Comparison of ENCODE assay signal across 1 mouse cellular context in the genomic region with DNA sequence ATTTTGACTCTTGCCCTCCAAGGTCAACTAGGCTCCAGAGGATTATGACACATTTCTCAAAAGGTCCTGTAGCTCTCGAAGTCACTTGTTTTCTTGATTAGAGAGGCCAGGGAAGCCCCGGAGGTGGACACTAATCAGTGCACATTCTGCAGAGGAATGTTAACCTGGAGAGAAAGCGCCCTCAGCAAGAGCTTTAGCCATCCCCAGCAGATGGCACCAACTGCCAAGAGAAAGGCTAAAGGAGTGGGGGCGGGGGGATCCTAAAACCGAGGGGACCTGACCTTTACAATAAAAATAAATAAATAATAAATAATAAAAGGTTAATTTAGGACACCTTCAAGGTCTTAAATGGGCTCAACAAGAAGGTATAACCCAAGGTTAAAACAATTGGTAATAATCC.
TF ChIP-seq lines count a peak whose summit lies in the region.

No protein-coding gene starts in this region.

TF ChIP-seq in CH12.LX, 34 proteins besides CTCF, POLR2A, EP300 and RAD21:
- TF ChIP-seq CHD2 (IDR thresholded peaks at IDR 0.05; ENCODE audit: low read length): peak; percentile 47; the same call in 1 of the 2 replicates
- no peak for TF ChIP-seq HCFC1 (IDR thresholded peaks at IDR 0.05; ENCODE audit: low read depth, low read length)
- no peak for TF ChIP-seq POLR2AphosphoS2 (IDR thresholded peaks at IDR 0.05; ENCODE audit: low read depth, low read length)
- TF ChIP-seq MAZ (IDR thresholded peaks at IDR 0.05; ENCODE audit: low read depth, low read length): 0 out of 2 replicates have a peak, but pooled peaks have one; percentile 33
- peak; percentile 54 for TF ChIP-seq SMC3 (IDR thresholded peaks at IDR 0.05; ENCODE audit: low read depth, low read length)
